Mouse (Mus musculus): ENCODE data around the gene Pfkfb4. TPM values are rescaled to one million over a fixed set of nuclear protein-coding genes. Genes with fewer than 3 reads are reported as not detected.

The Pfkfb4 gene
- total RNA-seq, 1 experiment = 5.0 TPM

- H3K9ac ChIP-seq (ENCODE audit: insufficient read depth, low read depth, low read length, poor library complexity, severe bottlenecking) = no peak overlapping the region
- TF ChIP-seq CHD2 (IDR thresholded peaks at IDR 0.05; ENCODE audit: low read depth, low read length) = no peak
- no peak for TF ChIP-seq MAFK (IDR thresholded peaks at IDR 0.05; ENCODE audit: insufficient read depth, low read depth, low read length)
- no peak for TF ChIP-seq HCFC1 (IDR thresholded peaks at IDR 0.05; ENCODE audit: borderline replicate concordance, insufficient read depth, low read length)
- no peak for TF ChIP-seq ZNF384 (IDR thresholded peaks at IDR 0.05; ENCODE audit: low read depth, low read length)
- no peak for TF ChIP-seq ZC3H11A (IDR thresholded peaks at IDR 0.05; ENCODE audit: borderline replicate concordance, low read depth, low read length)
- H3K4me1 ChIP-seq (ENCODE audit: control insufficient read depth in 2 of 2, insufficient read depth in 2 of 2, low read length in 2 of 2, poor library complexity in 1 of 2) = peaks cover 0 to 9% of the 10 kb centered on the region in 2 experiments; a peak in 1 of 4 replicates
- no peak overlapping the region for H3K27ac ChIP-seq (ENCODE audit: insufficient read depth, low read depth, low read length, poor library complexity, severe bottlenecking)
- no peaks in the 10 kb centered on the region for H3K9me3 ChIP-seq (ENCODE audit: control insufficient read depth, insufficient read depth, low read depth, low read length)
- in situ Hi-C loops (cut with MboI; ENCODE audit: low sequenced_read_pairs in 2 of 2, unreplicated experiment in 2 of 2) = no loop called here
- DNase-seq (ENCODE audit: low read depth, low spot score) = no peak
- H3K4me3 ChIP-seq (ENCODE audit: insufficient read depth in 1 of 2, low read depth in 1 of 2, low read length in 2 of 2, poor library complexity in 1 of 2, severe bottlenecking in 1 of 2) = no peak overlapping the region
- H3K36me3 ChIP-seq (ENCODE audit: control insufficient read depth, insufficient read depth, low read length, poor library complexity, severe bottlenecking) = peaks cover 48% of the 10 kb centered on the region
These were observed 41.4 kb upstream of the Pfkfb4 start for GRCm38 (mm10) chr9:108949967-108950728.

- Histone ChIP-seq H3K36me3 (ENCODE audit: control insufficient read depth, insufficient read depth, low read length, poor library complexity, severe bottlenecking) (peaks cover 21% of the 10 kb centered on the region), H3K4me3 (ENCODE audit: insufficient read depth in 1 of 2, low read depth in 1 of 2, low read length in 2 of 2, poor library complexity in 1 of 2, severe bottlenecking in 1 of 2) (peak within 1 kb of the TSS; percentile 53 to 62), H3K4me1 (ENCODE audit: control insufficient read depth in 2 of 2, insufficient read depth in 2 of 2, low read length in 2 of 2, poor library complexity in 1 of 2) (peaks cover 0 to 9% of the 10 kb centered on the region in 2 experiments; a peak in 1 of 4 replicates)
These were observed 38.4 kb upstream of the Pfkfb4 start, which contains the start of gene Col7a1 for GRCm38 (mm10) chr9:108953081-108953636. Gene Col7a1, plus strand, starts transcription at chr9:108953586.

GRCm38 (mm10) chr9:108955241-108955640 lies 36.3 kb upstream of the Pfkfb4 start:
- Histone ChIP-seq H3K9me3 (ENCODE audit: control insufficient read depth, insufficient read depth, low read depth, low read length) (no peaks in the 10 kb centered on the region), H3K27ac (ENCODE audit: insufficient read depth, low read depth, low read length, poor library complexity, severe bottlenecking) (no peak overlapping the region), H3K4me3 (ENCODE audit: insufficient read depth in 1 of 2, low read depth in 1 of 2, low read length in 2 of 2, poor library complexity in 1 of 2, severe bottlenecking in 1 of 2) (no peak overlapping the region), H3K4me1 (ENCODE audit: control insufficient read depth in 2 of 2, insufficient read depth in 2 of 2, low read length in 2 of 2, poor library complexity in 1 of 2) (peaks cover 0 to 9% of the 10 kb centered on the region in 2 experiments; a peak in 1 of 4 replicates), H3K36me3 (ENCODE audit: control insufficient read depth, insufficient read depth, low read length, poor library complexity, severe bottlenecking) (peaks cover 2% of the 10 kb centered on the region), H3K9ac (ENCODE audit: insufficient read depth, low read depth, low read length, poor library complexity, severe bottlenecking) (no peak overlapping the region)
- no peak for DNase-seq (ENCODE audit: low read depth, low spot score)
- in situ Hi-C loops (cut with MboI; ENCODE audit: low sequenced_read_pairs in 2 of 2, unreplicated experiment in 2 of 2) = no loop called here
- TF ChIP-seq CHD2 (IDR thresholded peaks at IDR 0.05; ENCODE audit: low read depth, low read length) (no peak), ZC3H11A (IDR thresholded peaks at IDR 0.05; ENCODE audit: borderline replicate concordance, low read depth, low read length) (no peak), ZNF384 (IDR thresholded peaks at IDR 0.05; ENCODE audit: low read depth, low read length) (no peak), HCFC1 (IDR thresholded peaks at IDR 0.05; ENCODE audit: borderline replicate concordance, insufficient read depth, low read length) (no peak), MAFK (IDR thresholded peaks at IDR 0.05; ENCODE audit: insufficient read depth, low read depth, low read length) (no peak)

More at GRCm38 (mm10) chr9:108953081-108953636, 38.4 kb upstream of the Pfkfb4 start, which contains the start of gene Col7a1:
- no peak for TF ChIP-seq ZNF384 (IDR thresholded peaks at IDR 0.05; ENCODE audit: low read depth, low read length)
- TF ChIP-seq CHD2 (IDR thresholded peaks at IDR 0.05; ENCODE audit: low read depth, low read length) = no peak
- no peak for TF ChIP-seq HCFC1 (IDR thresholded peaks at IDR 0.05; ENCODE audit: borderline replicate concordance, insufficient read depth, low read length)
- no peak for TF ChIP-seq MAFK (IDR thresholded peaks at IDR 0.05; ENCODE audit: insufficient read depth, low read depth, low read length)
- TF ChIP-seq ZC3H11A (IDR thresholded peaks at IDR 0.05; ENCODE audit: borderline replicate concordance, low read depth, low read length) = no peak
- in situ Hi-C loops (cut with MboI; ENCODE audit: low sequenced_read_pairs in 2 of 2, unreplicated experiment in 2 of 2) = no loop called here
- no peak within 1 kb of the TSS for H3K27ac ChIP-seq (ENCODE audit: insufficient read depth, low read depth, low read length, poor library complexity, severe bottlenecking)
- peak within 1 kb of the TSS; percentile 53 for H3K9ac ChIP-seq (ENCODE audit: insufficient read depth, low read depth, low read length, poor library complexity, severe bottlenecking)
- no peak for DNase-seq (ENCODE audit: low read depth, low spot score)
- no peaks in the 10 kb centered on the region for H3K9me3 ChIP-seq (ENCODE audit: control insufficient read depth, insufficient read depth, low read depth, low read length)

- Histone ChIP-seq H3K27ac (ENCODE audit: insufficient read depth, low read depth, low read length, poor library complexity, severe bottlenecking) (no peak overlapping the region), H3K36me3 (ENCODE audit: control insufficient read depth, insufficient read depth, low read length, poor library complexity, severe bottlenecking) (no peaks in the 10 kb centered on the region), H3K9me3 (ENCODE audit: control insufficient read depth, insufficient read depth, low read depth, low read length) (no peaks in the 10 kb centered on the region), H3K4me1 (ENCODE audit: control insufficient read depth in 2 of 2, insufficient read depth in 2 of 2, low read length in 2 of 2, poor library complexity in 1 of 2) (peaks cover 0 to 9% of the 10 kb centered on the region in 2 experiments; a peak in 1 of 4 replicates), H3K9ac (ENCODE audit: insufficient read depth, low read depth, low read length, poor library complexity, severe bottlenecking) (no peak overlapping the region), H3K4me3 (ENCODE audit: insufficient read depth in 1 of 2, low read depth in 1 of 2, low read length in 2 of 2, poor library complexity in 1 of 2, severe bottlenecking in 1 of 2) (no peak overlapping the region)
- in situ Hi-C loops (cut with MboI; ENCODE audit: low sequenced_read_pairs in 2 of 2, unreplicated experiment in 2 of 2) = no loop called here
- no peak for DNase-seq (ENCODE audit: low read depth, low spot score)
- TF ChIP-seq HCFC1 (IDR thresholded peaks at IDR 0.05; ENCODE audit: borderline replicate concordance, insufficient read depth, low read length) (no peak), ZC3H11A (IDR thresholded peaks at IDR 0.05; ENCODE audit: borderline replicate concordance, low read depth, low read length) (no peak), ZNF384 (IDR thresholded peaks at IDR 0.05; ENCODE audit: low read depth, low read length) (no peak), CHD2 (IDR thresholded peaks at IDR 0.05; ENCODE audit: low read depth, low read length) (no peak), MAFK (IDR thresholded peaks at IDR 0.05; ENCODE audit: insufficient read depth, low read depth, low read length) (no peak)
These were observed 35.7 kb upstream of the Pfkfb4 start for GRCm38 (mm10) chr9:108955846-108956245.
